Mouse (Mus musculus): ENCODE measurements around the gene Hoxa4.

The Hoxa4 gene

DNA sequence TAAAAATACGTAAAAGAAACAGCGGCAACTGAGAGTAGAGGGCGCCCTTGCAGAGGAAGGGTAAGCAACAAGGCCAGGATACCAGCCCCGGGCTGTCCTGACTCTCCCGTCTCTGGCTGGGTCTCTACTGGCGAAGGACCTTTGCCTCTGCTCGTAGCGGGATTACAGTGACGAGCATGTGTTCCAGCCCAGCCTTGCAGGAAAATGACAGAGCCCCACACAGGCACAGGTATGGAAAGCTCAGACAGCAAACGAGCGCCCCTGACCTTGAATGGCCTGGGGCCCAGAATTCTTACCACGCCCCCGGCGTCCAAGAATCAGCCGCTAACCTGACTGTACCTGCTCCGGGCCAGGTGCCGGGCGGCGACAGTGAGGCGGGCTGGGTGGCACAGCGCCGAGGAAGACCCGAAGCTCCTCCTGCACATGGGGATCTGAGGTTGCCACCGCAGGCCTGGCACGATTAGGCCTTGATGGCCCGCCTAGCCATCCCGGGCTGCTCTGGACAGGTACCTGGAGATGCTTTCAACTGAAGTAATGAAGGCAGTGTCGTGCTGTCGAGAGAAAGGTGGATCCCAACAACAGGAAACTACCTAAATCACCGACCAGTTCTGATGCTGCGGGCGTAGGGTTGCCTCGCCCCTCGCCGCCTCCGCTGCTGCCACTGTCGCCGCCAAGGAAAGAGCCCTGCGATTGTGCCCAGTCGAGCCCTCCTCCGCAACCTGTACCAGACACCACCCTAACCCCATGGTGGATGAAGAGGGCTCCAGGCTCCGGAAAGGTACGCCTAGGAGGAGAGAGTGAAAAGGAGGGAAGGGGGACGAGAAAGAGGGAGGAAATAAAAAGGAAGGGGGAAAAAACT lies 38.2 kb upstream of the Hoxa4 start:
- no peak for DNase-seq (ENCODE audit: low read depth in 2 of 2, low spot score in 2 of 2)

DNA sequence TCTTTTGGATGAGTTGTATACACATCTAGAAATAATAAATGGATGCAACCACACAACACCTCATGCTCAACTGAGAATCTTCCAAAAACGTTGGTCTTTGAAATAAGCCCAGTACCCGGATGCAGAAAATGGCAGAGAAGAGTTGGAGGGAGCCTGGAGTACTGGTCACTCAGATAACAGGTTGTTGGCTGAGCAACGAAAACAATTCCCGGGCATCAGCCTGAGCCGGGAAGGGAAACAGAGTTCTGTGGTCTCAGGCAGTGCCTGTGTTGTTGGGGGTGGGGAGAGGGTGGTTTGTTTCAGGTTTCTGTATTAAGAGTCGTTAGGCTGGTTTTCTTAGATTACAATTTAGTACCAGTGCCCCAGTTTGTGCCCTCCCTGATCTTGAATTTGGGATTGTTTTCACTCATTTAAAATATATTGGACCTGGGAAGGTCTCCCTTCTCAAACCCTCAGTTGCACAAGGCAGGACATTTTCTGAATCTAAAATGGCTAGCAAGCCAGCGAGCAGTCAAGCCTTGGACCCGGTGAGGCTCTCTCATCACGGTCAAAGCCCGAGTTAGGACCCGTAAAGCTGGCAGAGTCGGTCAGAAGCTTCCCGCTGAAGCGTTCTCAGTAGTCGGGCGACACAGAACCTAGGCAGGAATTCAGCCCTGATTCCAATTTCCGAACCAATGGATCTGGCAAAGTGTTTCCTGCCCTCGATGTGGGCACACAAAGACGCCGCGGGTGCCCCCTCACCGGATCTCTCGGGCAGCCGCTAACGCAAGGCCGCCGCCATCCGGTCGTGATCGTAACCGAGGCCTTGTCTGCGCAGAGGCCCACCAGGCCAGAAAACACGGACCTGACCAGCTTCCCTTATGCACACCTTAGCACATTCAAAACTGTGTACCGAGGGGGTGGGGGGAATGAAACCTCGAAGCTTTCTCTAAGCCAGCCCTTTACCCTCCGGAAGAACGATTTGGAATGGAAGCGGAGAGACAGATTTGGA lies 37.2 kb upstream of the Hoxa4 start:
- no peak for DNase-seq (ENCODE audit: low read depth in 2 of 2, low spot score in 2 of 2)

DNA sequence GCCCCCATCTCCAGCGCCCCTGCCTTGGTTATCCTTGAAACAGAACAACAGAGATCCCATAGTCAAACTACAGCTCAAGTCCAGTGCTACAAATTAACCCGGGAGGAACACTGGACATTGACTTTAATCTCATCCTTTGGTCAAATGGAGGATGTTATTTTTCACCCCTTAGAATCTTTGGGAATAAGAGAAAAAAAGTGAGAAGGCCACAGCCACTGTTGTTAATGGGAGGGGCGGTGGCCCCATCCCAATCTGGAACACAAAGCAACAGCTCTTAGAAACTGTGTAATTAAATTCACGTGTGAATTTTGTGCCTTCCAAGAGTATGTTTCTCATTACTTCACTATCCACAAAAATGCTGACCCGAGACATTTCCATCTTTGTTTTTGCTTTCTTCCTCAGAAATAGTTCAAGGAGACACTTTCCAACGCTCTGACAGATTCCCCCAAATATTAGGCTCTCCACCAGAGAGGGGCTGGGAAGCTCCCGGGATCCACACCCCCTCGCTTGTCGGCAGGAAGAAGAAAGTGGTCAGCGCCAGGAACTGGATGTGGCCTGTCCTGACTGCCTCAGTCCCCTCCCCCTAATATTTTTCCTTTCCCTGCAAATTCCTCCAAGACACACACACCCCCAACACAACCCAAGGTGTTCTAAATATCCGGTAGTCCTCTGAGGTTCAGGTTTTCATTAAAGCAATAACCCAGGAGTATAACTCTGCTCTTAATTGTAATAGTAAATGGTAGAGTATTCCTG lies 36.1 kb upstream of the Hoxa4 start:
- no peak for DNase-seq (ENCODE audit: low read depth in 2 of 2, low spot score in 2 of 2)

DNA sequence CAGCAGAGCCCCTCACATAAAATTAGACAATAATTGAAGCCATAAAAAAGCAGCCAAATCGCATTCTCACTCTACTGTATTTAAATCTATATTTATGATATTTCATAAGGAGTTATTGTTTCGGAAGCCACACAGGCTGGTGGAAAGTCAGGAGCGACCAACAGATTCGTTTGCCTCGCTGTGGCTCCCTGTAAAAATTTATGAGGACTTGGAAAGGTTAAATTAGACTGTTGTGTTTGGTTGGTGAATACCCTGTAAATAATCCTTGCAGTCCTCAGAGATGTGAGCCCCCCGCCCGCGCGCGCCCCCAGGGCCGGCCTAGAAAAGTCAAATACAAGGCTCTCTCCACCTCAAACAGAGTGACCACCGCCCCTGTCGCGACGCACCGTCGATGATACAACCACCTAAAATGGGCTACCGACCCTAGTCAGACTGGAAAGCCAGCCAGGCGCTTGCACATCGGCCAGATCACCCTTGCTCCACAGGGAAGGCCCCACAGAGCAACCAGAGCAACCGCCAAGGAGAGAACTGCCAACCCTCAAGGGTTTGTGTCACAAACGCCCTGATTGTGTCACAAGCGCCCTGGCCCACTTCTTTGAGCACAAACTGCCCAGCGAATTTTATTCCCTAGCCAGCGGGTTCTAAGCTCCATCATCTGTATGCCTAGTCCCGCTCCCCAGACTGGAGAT lies 35.2 kb upstream of the Hoxa4 start:
- DNase-seq (ENCODE audit: low read depth in 2 of 2, low spot score in 2 of 2) = no peak

DNA sequence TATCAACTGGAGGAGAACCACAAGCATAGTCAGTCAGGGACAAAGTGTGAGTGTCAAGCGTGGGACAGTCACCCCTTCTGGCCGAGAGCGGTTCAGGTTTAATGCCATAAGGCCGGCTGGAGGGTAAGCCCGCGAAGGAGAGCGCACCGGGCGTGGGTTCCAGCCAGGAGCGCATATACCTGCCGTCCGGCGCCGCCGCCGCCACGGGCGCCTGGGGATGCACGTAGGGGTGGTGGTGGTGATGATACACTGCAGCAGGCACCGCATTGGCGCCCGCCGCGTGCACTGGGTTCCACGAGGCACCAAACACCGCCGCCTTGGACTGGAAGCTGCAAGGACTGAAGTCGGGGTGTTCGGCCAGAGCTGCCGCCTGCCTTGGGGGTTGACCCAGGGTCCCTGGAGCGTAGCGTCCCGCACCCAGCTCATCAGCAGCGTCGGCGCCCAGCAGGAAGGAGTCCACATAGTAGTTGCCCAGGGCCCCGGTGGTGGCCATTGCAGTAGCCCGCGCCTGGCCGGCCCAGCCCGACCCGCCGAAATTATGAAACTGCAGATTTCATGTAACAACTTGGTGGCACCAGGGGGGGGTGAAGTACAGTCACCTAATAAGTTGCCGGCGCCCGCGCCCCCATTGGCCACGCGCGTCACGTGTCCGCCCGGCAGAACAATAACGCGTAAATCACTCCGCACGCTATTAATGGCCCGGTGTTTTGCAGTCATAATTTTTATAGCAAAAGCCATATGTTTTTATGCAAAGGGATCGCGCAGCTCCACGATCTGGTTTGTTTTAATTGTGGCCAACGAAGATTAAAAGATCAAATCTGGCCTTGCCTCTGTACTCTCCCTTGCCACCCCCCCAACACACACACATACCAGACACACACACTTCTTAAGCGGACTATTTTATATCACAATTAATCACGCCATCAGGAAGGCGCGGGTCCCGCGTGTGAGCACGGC lies 34.3 kb upstream of the Hoxa4 start:
- no peak for DNase-seq (ENCODE audit: low read depth in 2 of 2, low spot score in 2 of 2)

DNA sequence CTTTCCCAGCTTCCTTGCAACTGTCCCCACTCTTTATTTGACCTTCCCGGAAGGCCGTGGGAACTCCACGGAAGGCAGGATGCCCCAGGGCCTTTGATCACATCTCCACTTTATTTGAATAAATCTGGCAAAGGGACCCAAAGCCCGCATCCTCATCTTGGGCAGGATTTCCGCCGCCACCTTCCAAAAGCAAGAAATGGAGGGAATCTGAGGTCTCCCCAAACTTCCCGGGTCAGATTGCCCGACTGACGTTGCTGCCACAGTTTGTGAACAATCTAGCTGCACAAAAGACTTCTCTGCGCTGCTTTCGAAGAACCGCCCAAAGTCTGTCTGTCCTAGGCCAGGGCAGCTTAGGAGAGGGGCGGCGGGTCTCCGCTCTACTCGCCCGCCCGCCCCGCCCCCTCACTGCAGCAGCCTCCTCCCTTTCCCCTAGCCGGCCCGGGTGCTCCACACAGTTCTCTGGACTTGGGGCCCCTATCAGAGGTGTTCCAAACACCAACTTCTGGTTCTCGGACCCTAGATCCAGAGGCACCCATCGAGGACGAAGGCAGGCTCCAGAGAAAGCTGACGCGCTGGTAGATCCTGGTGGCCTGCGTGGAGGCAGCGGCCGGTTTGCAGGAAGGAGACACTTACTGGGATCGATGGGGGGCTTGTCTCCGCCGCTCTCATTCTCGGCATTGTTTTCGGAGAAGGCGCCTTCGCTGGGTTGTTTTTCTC lies 33.5 kb upstream of the Hoxa4 start:
- no peak for DNase-seq (ENCODE audit: low read depth in 2 of 2, low spot score in 2 of 2)

DNA sequence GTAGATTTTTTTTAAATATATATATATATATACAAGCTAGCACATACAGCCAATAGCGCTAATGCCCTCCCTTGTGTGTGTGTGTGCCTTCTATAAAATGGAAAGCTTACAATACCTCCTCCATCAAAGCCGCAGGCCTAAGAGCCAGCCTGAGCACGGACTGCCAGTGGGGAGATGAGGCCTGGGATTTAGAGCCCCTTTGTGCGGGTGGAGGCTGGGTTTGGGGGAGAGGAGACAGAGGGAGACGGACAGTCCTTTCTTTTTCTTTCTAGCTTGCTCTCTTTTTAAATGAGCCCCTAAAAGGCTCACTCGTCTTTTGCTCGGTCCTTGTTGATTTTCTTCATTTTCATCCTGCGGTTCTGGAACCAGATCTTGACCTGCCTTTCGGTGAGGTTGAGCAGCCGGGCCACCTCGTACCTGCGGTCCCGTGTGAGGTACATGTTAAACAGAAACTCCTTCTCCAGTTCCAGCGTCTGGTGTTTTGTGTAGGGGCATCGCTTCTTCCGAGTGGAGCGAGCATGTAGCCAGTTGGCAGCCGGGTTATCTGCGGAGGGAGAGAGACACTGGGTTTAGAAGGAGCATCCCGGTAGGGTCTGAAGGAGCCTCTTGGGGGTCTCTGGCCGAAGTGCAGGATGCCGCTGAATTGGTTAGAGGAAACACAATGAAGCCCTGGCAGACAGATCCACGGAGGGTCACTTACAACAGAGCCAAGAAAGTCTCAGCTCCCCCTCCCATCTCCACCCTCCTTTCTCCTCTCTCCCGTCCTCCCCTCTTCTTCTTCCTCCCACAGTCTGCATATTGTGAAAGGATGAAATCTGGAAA lies 32.6 kb upstream of the Hoxa4 start:
- no peak for DNase-seq (ENCODE audit: low read depth in 2 of 2, low spot score in 2 of 2)

DNA sequence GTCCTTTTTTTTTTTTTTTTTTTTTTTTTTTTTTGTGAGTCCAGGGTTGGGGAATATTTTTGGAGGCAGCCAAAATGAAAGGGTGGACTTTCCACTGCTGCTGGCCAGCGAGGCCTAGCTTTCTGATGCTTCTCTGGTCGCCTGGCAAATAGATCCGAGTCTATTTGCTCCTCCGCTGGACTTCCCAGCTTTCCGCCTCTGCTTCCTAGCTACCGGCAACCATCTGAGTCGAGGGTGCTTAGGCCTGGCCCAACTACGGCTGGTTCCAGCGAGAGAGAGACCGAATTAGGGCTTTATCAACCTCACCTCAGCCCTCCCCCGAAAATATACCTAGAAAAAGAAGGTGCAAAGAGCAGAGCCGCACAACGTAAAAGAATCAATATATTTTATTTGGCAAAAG lies 31.2 kb upstream of the Hoxa4 start:
- DNase-seq (ENCODE audit: low read depth in 2 of 2, low spot score in 2 of 2) = no peak

DNA sequence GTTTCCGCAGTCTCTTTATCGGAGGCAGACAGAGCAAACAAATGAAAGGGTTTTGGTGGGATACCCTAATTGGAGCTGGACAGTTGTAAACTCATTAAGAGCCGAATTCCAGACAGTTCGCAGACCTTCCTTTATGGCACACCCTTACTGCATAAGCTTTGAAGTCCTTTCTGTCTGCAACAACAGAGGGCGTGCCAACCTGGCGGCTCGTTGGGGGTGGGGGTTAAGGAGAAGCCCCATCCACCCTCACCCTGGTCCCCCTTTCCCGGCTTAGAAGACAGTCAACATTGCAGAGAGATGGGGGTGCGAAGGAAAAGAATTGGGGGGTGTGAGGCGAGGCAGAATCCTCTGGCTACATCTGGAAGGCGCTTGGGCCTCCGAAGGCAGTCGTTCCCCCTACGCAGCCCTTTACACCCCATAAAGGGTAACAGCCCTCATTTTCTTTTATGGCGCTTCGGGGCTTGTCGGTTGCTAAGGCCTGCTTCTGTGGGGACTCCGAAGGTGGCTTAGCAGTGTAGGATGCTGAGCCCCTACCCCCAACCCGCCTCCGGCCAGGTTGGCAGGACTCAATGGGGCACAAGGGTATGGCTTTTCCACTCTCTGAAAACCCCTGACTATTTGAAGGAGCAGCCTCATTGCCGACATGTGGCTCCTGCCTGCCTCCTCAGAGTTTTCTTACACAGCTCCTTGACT lies 30.6 kb upstream of the Hoxa4 start:
- no peak for DNase-seq (ENCODE audit: low read depth in 2 of 2, low spot score in 2 of 2)

DNA sequence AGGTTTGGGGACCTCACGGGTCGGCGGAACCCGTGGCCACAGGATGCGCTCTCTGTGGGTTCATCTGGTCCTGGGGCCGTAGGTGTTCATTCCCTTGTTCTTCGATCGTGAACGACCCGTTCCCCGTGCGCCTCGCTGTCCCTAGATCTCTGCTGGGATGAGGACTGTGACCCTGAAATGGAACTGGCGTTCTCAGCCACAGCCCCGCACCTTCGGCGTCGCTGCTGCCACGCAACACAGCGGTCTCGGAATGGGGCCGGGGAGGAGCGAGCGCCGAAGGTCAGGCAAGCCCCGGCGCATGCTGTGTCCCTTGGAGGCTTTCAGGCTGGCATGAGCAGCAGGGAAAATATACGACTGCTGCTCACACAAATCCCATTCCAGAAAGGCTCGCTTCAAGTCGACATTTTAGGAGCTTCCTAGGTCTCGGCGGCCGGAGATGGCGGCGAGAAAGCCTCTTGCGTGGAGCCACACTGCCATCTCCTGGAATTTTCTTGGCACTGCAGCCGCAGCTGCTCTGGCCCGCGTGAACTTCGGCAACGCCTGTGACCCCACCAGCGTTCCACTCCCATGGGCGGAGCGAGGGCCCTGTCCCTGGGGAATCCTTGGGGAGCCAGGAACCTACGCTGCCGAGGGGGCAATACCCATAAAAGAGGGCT lies 29.9 kb upstream of the Hoxa4 start, which contains the start of gene Hoxa7:
TSS of gene Hoxa7 (minus strand) at position 518 of the 656 bp plus-strand sequence.
- DNase-seq (ENCODE audit: low read depth in 2 of 2, low spot score in 2 of 2) = peak; percentile 76 to 78

DNA sequence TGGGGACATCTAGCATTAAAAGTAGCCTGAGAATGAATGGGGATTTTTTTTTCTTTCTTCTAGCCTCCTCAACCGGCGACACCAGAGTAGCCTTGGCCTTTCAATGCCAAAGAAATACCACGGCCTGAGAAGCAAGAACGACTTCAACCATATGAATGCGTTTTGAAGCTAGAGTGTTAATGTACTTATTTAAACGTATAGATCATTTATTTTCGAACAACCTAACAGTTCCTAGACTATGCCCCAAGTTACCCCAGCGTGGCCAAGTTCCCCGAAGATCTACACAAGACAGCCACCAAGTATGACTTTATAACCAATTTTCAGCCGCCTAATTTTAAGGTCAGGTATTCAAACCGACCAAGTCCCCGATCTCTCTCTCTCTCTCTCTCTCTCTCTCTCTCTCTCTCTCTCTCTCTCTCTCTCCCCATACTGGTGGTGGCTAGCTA lies 29.3 kb upstream of the Hoxa4 start:
- DNase-seq (ENCODE audit: low read depth in 2 of 2, low spot score in 2 of 2) = no peak

DNA sequence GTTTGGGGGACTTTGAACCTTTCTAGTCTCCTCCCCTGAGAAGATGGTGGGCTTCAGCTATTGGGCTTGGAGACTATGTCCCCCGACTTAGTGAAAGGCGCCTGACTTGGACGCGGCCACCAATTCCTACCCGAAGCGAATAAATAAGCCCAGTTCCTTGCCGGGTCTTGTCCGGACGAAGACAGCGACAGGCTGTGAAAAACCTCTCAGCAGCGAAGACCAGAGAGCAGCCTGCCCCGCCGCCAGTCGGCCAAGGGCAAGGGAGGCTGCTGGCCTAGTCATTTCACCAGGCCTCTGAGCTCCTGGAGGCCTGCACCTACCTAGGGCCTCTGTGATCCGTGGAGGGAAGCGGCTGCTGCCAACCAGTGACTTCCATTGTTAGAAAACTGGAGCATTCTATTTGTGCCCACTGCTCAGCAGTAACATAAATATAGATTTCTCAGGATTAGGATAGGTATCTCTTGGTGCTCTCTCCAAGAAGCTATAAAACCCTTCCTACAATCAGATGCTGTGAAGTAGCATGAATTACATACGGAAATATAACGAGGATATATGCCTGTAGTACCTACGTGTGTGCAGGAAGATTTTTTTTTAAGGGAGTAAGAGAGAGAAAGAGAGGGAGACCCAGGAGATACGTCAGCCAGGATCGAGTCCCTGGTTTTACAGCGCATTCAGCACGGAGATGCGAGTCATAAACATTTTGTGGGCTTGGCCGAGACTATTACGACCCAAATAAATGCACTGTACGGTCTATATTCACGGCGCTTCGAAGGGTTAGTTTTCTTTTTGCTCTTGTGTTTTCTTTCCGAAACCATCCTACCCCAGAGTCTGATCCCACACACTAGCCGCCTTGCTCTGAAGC lies 28.7 kb upstream of the Hoxa4 start:
- DNase-seq (ENCODE audit: low read depth in 2 of 2, low spot score in 2 of 2) = no peak

DNA sequence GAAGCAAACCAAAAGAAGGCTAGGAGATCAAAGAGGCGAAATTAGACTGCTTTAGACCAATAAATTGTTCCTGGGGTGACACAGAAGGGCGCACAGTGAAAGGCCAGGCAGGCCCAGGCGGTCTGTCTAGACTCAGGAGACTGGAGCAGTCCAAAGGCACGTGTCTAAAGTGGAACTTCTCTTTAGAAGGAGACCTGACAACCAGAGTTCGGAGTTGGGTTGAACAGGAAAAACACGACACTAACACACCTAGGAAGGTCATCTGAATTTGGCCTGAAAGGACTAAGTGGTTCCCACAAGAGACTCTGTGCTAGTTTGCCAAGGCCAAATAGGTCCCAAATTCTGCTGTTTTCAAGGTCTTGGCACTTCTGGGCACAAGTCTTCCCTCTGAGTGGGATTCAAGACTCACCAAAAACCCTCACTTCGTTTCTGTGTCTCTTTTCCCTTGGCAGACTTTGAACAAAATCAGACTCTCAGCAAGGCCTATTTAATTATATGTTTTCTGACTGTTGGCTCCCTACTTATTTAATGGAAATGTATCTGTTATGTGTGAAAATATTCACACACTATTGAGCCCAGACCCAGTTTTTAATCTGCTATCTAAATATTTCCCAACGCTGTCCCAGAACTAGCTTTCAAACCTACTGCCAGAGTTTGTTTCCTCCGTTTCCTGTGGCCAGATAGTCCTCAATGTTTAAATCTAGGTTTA lies 27.8 kb upstream of the Hoxa4 start:
- no peak for DNase-seq (ENCODE audit: low read depth in 2 of 2, low spot score in 2 of 2)

DNA sequence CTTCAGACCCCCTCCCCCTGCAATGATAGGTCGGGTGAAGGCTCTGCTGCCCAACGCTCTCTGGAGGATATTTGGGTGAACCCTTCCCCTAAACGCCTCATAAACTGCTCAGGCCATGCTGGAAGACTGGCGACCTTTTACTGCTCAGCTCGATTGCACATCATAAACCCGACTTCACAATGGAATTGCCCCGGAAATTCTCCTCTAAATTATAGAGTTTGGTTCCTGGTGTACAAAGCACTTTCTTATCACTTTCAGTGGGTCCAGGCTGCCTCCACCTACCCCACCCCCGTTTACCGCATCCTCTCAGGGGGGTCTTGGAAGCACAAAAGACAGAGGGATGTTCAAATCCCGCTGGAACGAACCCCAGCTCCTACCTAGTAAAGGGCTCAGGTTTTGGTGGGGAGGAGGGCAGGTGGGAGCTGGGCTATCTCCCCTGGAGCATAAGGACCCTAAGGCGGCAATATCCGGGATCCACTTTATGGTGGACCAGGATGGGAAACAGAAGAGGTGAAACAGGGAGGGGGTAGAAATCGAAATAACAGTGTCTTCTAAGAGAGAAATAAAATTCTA lies 27.2 kb upstream of the Hoxa4 start:
- no peak for DNase-seq (ENCODE audit: low read depth in 2 of 2, low spot score in 2 of 2)
